Mouse (Mus musculus): ENCODE measurements at regions not wholly inside any gene's neighbourhood (a gene's known extent, or its start where the extent isn't known, plus 50 kb on each side); places are given as distances from the start of the nearest gene placed in this dataset.

GRCm38 (mm10) chr3:148559752-148560460 is 430.4 kb downstream of the Adgrl2 start:
- no peak for DNase-seq

GRCm38 (mm10) chr3:148558592-148559157 is 431.7 kb downstream of the Adgrl2 start:
- no peak for DNase-seq

DNA sequence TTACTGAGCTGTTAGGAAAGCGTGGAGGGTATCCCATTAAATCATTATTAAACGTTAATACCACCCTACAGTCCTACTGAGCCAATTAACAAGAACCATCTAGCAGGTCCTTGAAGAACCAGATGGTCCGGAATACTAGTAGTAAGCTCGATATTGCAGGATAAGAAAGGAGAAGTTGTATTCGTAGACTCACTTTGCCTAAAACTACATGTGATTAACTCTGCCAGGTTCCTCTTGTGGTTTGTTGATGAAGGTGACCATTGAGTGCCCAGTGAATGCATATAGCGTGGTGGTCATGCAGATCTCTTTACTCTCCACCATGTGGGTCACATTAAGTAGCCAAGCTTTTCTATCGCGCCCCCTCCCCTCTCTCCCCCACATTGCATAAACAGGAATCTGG is 435.0 kb downstream of the Adgrl2 start:
- no peak for DNase-seq

DNA sequence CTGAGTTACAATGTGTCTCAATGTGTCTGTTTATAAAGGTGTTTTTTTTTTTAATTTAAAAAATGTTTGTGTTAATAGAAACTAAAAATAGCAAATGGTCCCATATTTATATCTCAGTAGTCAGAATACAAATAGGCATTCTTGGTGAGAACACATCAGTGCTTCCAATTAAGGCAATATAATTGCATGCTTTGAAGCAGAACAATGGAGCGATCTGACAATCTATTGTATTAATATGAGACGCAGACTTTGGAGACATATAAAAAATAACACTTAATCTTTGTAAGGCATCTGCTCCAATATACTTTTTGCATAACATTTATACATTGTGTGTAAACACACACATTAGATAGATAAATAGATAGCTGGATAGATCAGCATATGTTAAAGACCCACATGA is 439.6 kb downstream of the Adgrl2 start:
- DNase-seq: no peak

DNA sequence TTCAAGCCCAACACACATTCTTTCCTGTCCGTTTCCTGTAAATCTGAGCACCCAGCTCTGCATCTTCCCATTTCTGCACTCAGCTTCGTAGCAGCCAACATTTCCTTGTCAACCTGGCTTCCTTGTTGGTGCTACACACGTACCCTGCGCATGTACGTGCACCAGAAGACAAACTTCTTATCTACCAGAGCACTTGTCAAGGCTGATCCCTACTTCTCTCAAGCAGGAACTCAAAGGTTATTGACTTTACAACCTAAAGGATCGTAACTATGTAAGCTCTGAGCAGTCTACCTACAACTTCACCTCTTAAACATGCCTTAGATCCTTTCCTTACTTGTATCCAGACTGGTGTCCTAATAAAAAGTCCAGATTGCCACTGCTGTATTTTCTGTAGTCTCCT is 445.4 kb downstream of the Adgrl2 start:
- DNase-seq: no peak

- DNase-seq: no peak
These were observed 448.1 kb downstream of the Adgrl2 start for GRCm38 (mm10) chr3:148542217-148542616.

DNA sequence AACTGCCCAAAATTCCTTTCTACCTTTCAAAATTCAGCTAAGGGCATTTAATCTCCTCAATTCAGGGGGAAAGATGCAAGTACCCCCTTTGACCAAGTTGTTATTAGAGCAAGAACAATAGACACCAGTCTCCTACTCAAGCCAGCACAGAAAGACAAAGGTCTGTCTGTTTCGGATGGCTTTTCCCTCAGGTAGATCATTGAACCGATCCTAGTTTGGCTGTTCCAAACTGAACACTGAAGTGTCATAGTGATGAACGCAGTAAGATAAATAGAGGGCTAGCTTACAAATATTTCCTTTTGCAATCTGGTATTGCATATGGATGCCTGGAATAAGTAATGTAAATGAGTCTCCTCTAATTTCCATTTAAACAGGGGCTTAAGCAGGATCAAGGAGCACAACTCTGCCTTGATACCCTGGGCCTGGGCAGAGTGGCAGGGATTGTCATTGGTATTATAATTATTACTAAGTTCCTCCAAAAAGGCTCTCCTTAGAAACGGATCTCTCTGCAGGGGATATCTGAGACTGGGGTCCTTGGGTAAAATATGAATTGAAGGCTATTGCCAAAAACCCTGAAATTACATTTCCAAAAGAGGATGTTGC is 452.6 kb downstream of the Adgrl2 start:
- no peak for DNase-seq

GRCm38 (mm10) chr3:148529893-148530292 is 460.5 kb downstream of the Adgrl2 start:
- DNase-seq: no peak

DNA sequence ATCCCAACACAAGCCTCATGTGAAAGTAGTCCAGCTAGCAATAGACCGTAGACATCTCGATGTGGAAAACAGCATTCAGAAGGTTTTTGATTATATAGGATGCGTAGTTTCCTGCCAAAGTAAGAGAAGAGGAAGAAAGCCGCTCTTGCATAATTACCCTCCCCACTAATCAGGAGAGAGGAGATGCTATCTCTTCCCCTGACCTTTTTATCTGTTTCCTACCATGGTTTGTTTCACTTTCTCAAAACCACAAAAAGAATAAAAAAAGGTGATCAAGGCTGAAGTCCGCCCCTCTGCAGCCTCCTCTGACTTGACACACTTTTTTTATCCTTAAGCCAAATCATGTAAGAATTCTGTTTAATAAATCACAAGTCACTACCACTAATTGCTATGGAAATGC is 480.0 kb downstream of the Adgrl2 start:
- DNase-seq: no peak

GRCm38 (mm10) chr3:148504928-148505327 is 485.4 kb downstream of the Adgrl2 start:
- no peak for DNase-seq

DNA sequence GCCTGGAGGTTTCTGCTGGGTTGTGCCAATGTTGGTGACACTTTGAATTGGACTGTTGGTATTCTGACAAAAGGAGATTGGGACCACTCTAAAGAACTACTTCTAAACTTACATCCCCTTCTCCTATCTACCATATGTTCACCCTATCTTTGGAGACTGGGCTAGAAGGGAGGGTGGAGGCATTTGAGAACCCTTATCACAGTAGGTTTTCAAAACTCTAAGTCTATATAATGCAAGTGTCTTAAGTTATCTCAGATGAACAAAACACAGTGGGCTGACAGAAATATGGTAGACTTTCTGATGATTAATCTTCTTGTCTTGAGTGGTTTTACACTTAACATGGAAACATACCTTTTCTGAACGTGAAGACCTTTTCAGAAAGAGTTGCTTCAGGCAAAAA is 486.9 kb downstream of the Adgrl2 start:
- DNase-seq: no peak

DNA sequence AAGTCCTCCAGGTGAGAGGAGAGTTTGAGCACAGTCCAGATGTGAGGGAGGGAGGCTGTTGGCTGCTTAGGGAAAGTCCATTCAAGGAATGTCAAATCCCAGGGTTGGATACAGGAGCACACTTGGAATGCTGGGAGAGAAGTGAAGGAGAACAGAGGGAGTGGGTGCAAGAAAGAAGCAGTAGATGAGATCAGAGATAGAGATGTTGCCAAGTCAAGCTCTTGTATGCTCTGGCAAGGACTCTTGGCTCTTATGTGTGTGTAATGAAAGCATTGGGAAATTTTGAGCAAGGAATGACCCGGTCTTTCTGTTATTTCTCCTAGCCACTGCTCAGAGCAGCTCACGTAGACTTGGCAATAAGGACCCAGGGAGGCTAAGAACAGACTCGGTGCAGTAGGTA is 488.6 kb downstream of the Adgrl2 start:
- no peak for DNase-seq

DNA sequence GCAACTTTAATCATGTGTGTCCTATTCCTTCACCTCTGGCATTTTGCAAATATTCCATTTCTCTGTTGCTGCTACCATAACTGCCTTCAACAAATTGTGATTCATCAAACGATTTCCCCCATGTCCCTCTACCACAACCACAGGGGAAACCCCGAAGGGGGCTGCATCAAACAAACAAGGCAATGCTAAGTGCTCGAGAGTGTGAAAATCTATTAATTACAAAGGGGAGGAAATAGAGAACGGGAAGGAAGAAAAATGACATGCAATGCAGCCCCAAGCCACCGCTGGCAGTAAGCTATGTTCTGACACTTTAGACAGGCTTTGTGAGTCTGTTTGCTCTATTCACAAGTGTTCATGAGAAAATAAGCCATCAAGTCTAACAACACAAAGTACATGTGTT is 493.7 kb downstream of the Adgrl2 start:
- no peak for DNase-seq

GRCm38 (mm10) chr3:148491287-148491686 is 499.1 kb downstream of the Adgrl2 start:
- DNase-seq: no peak

GRCm38 (mm10) chr3:148489201-148489600 is 501.2 kb downstream of the Adgrl2 start:
- no peak for DNase-seq

DNA sequence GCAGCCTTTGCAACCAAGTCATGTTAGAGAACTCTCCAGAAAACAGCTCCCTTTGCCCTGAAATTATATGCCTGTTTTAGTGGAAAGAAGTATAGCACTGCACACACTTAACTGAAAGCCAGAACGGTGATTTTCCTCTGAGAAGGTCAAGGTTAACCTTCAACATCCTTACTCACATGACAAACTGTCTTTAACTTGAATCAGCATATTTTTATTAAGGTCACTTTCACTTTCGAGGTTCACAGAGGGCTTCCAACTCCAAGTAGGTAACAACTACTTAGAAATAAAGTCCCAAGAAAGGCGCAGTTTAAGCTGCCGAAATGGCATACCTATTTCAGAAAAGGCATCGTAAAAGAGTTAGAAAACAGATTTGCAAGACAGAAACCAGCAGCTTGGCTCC is 502.4 kb downstream of the Adgrl2 start:
- DNase-seq: no peak

GRCm38 (mm10) chr3:148475862-148476261 is 514.5 kb downstream of the Adgrl2 start:
- DNase-seq: no peak

- no peak for DNase-seq
These were observed 517.4 kb downstream of the Adgrl2 start for GRCm38 (mm10) chr3:148472943-148473444.

DNA sequence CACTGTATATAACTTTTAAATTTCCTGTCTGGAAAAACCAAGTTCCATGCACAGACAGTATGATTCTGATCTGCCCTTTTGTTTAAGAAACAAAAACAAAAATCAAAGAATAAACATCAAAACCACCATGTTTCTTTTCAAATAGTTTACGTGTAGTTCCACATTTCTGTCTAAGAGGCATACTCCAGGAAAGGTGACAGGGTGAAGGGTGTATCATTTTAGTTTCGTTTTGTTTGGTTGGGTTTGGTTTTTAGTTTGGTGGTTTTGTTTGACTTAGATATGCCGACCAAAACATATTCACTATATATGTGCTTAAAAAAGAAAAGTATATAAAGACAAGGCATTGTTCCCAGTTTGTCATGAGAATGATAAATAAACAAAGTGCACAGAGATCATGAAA is 524.9 kb downstream of the Adgrl2 start:
- DNase-seq: no peak

GRCm38 (mm10) chr3:148462791-148463190 is 527.6 kb downstream of the Adgrl2 start:
- DNase-seq: no peak

DNA sequence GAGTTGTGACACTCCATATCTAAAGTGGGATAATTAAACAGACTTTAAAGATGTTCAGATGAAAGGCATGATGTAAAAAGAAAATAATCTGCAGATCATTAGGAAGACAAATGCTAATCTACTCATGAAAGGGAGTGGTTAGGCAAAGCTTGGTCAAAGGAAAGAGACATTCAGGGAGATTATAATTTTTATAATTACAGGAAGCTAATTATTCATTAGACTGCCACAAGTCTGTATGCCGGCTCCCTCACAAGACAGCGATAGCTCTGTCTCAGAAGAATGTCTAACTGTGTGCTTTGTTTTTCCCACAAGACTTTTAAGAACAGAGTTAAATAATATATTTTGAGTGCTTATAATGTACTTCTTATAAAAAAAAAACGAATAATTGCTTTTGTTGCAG is 541.5 kb downstream of the Adgrl2 start:
- DNase-seq: no peak

- DNase-seq: no peak
These were observed 541.9 kb downstream of the Adgrl2 start for GRCm38 (mm10) chr3:148448465-148448864.

GRCm38 (mm10) chr3:148446845-148447244 is 543.5 kb downstream of the Adgrl2 start:
- no peak for DNase-seq

DNA sequence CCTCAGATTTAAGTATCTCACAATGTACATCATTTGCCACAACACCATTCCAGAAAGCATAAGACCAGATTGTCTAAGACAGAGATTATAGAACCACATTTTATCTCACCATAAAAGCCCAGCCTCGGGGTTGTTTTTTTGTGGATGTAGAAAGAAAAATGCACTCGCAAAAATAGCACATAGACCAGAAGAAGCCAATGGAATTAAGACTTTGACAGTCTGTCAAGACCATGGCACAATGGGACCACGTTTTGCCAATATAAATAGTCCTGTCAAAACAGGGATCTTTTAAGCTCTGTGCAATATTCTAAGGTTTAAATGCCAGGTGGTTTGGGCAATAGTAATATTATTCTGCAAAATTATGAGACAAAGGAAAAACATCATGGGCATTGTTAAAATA is 547.3 kb downstream of the Adgrl2 start:
- no peak for DNase-seq

Measured in gastrocnemius, postnatal 10 days (tissue).